Mouse (Mus musculus): ENCODE measurements at regions not wholly inside any gene's neighbourhood (a gene's known extent, or its start where the extent isn't known, plus 50 kb on each side); places are given as distances from the start of the nearest gene placed in this dataset.

- no peak for TF ChIP-seq CTCF (conservative IDR thresholded peaks at IDR 0.05; ENCODE audit: low read length)
- no peak for TF ChIP-seq NANOG (IDR thresholded peaks at IDR 0.05; ENCODE audit: borderline replicate concordance, low read length)
Measured at GRCm38 (mm10) chr12:35824587-35824987, 100.8 kb upstream of the Agr3 start.

Measured in E14TG2a.4 (cell line).